Mouse (Mus musculus): ENCODE measurements around the gene Hyal1.

Gene Hyal1

GRCm38 (mm10) chr9:107576357-107577107 lies at the start of gene Hyal1:
Gene Hyal1, plus strand, starts transcription at chr9:107576927.
- no peak for DNase-seq (ENCODE audit: low spot score in 2 of 2)

- DNase-seq (ENCODE audit: low spot score in 2 of 2), result peak; percentile 86 to 90
These were observed 42.8 kb upstream of the Hyal1 start, which contains the start of gene Tmem115 for GRCm38 (mm10) chr9:107533791-107534407. Gene Tmem115, plus strand, starts transcription at chr9:107533945.

GRCm38 (mm10) chr9:107534408-107535202 lies 42.1 kb upstream of the Hyal1 start:
- no peak for DNase-seq (ENCODE audit: low spot score in 2 of 2)

GRCm38 (mm10) chr9:107538231-107538630 lies 38.5 kb upstream of the Hyal1 start:
- no peak for DNase-seq (ENCODE audit: low spot score in 2 of 2)

GRCm38 (mm10) chr9:107538711-107539110 lies 38.0 kb upstream of the Hyal1 start:
- DNase-seq (ENCODE audit: low spot score in 2 of 2), result no peak

GRCm38 (mm10) chr9:107539940-107540339 lies 36.8 kb upstream of the Hyal1 start:
- no peak for DNase-seq (ENCODE audit: low spot score in 2 of 2)

- no peak for DNase-seq (ENCODE audit: low spot score in 2 of 2)
These were observed 36.3 kb upstream of the Hyal1 start for GRCm38 (mm10) chr9:107540420-107540819.

- no peak for DNase-seq (ENCODE audit: low spot score in 2 of 2)
These were observed 35.7 kb upstream of the Hyal1 start for GRCm38 (mm10) chr9:107541005-107541404.

- DNase-seq (ENCODE audit: low spot score in 2 of 2), result peak; percentile 90 to 93
These were observed 35.0 kb upstream of the Hyal1 start, which contains the start of the genes Cyb561d2 and Nprl2 for GRCm38 (mm10) chr9:107541474-107542351. Gene Cyb561d2, minus strand, starts transcription at chr9:107542193. Gene Nprl2, plus strand, starts transcription at chr9:107542226.

GRCm38 (mm10) chr9:107542352-107542686 lies 34.4 kb upstream of the Hyal1 start:
- DNase-seq (ENCODE audit: low spot score in 2 of 2), result no peak

GRCm38 (mm10) chr9:107542721-107543120 lies 34.0 kb upstream of the Hyal1 start:
- no peak for DNase-seq (ENCODE audit: low spot score in 2 of 2)

- no peak for DNase-seq (ENCODE audit: low spot score in 2 of 2)
These were observed 33.4 kb upstream of the Hyal1 start for GRCm38 (mm10) chr9:107543299-107543698.

- no peak for DNase-seq (ENCODE audit: low spot score in 2 of 2)
These were observed 32.5 kb upstream of the Hyal1 start for GRCm38 (mm10) chr9:107544196-107544700.

GRCm38 (mm10) chr9:107544729-107545128 lies 32.0 kb upstream of the Hyal1 start:
- DNase-seq (ENCODE audit: low spot score in 2 of 2), result no peak

GRCm38 (mm10) chr9:107545199-107545598 lies 31.5 kb upstream of the Hyal1 start:
- no peak for DNase-seq (ENCODE audit: low spot score in 2 of 2)

- DNase-seq (ENCODE audit: low spot score in 2 of 2), result peak; percentile 77 to 83
These were observed 31.1 kb upstream of the Hyal1 start for GRCm38 (mm10) chr9:107545602-107546001.

GRCm38 (mm10) chr9:107547026-107547425 lies 29.7 kb upstream of the Hyal1 start, which contains the start of gene Zmynd10:
Gene Zmynd10, plus strand, starts transcription at chr9:107547298.
- peak; percentile 73 to 84 for DNase-seq (ENCODE audit: low spot score in 2 of 2)

GRCm38 (mm10) chr9:107547957-107548356 lies 28.8 kb upstream of the Hyal1 start:
- DNase-seq (ENCODE audit: low spot score in 2 of 2), result no peak

GRCm38 (mm10) chr9:107548820-107549219 lies 27.9 kb upstream of the Hyal1 start:
- no peak for DNase-seq (ENCODE audit: low spot score in 2 of 2)

GRCm38 (mm10) chr9:107549297-107550074 lies 27.2 kb upstream of the Hyal1 start:
- no peak for DNase-seq (ENCODE audit: low spot score in 2 of 2)
